Mouse (Mus musculus): Measurements from ENCODE around the gene Gpi1. TPM values are rescaled to one million over a fixed set of nuclear protein-coding genes. Genes with fewer than 3 reads are reported as not detected.
A peak's percentile ranks its signal among the peaks of the same experiment; 100 is the strongest.
"Not testable (repeated sequence)": the region's sequence is repeated elsewhere in the genome, so short reads cannot be mapped to it uniquely, and the experiment has no call there.

Gpi1 gene
- polyA plus RNA-seq, 1 experiment, result 306 TPM

- H3K27ac ChIP-seq (ENCODE audit: control insufficient read depth, insufficient read depth, low read depth, low read length, poor library complexity), result peak overlapping the region; percentile 72; the same call in 1 of the 2 replicates
- WGBS, result 29% methylated on average over 8 of the region's 8 CpGs
- H3K4me1 ChIP-seq (ENCODE audit: control insufficient read depth, insufficient read depth, low read length), result peaks cover 10% of the 10 kb centered on the region
- peak overlapping the region; percentile 4 for H3K4me3 ChIP-seq (replicated peaks; ENCODE audit: control insufficient read depth, low read depth, low read length)
- TF ChIP-seq POLR2A (IDR thresholded peaks at IDR 0.05; ENCODE audit: borderline replicate concordance, control insufficient read depth, low read depth, low read length) (no peak), CTCF (IDR thresholded peaks at IDR 0.05; ENCODE audit: control insufficient read depth, insufficient read depth, low read length) (no peak)
These were observed 15.5 kb downstream of the Gpi1 start for GRCm38 (mm10) chr7:34214644-34215043.

GRCm38 (mm10) chr7:34213281-34213680, 16.9 kb downstream of the Gpi1 start:
- no peak for TF ChIP-seq CTCF (IDR thresholded peaks at IDR 0.05; ENCODE audit: control insufficient read depth, insufficient read depth, low read length)
- no peak for TF ChIP-seq POLR2A (IDR thresholded peaks at IDR 0.05; ENCODE audit: borderline replicate concordance, control insufficient read depth, low read depth, low read length)
- peak overlapping the region; percentile 22; the same call in 1 of the 2 replicates for H3K27ac ChIP-seq (ENCODE audit: control insufficient read depth, insufficient read depth, low read depth, low read length, poor library complexity)
- WGBS, result 55% methylated on average over 7 of the region's 7 CpGs
- no peak overlapping the region for H3K4me3 ChIP-seq (replicated peaks; ENCODE audit: control insufficient read depth, low read depth, low read length)
- H3K4me1 ChIP-seq (ENCODE audit: control insufficient read depth, insufficient read depth, low read length), result peaks cover 10% of the 10 kb centered on the region

GRCm38 (mm10) chr7:34208027-34208745, 21.9 kb downstream of the Gpi1 start:
- Histone ChIP-seq H3K4me1 (ENCODE audit: control insufficient read depth, insufficient read depth, low read length) (peaks cover 2% of the 10 kb centered on the region; the same call in 1 of the 2 replicates), H3K4me3 (replicated peaks; ENCODE audit: control insufficient read depth, low read depth, low read length) (no peak overlapping the region), H3K27ac (ENCODE audit: control insufficient read depth, insufficient read depth, low read depth, low read length, poor library complexity) (no peak overlapping the region)
- WGBS, result 77% methylated on average over 9 of the region's 9 CpGs
- TF ChIP-seq POLR2A (IDR thresholded peaks at IDR 0.05; ENCODE audit: borderline replicate concordance, control insufficient read depth, low read depth, low read length) (no peak), CTCF (IDR thresholded peaks at IDR 0.05; ENCODE audit: control insufficient read depth, insufficient read depth, low read length) (peak; percentile 32; the same call in 1 of the 2 replicates)

- TF ChIP-seq CTCF (IDR thresholded peaks at IDR 0.05; ENCODE audit: control insufficient read depth, insufficient read depth, low read length), result no peak
- TF ChIP-seq POLR2A (IDR thresholded peaks at IDR 0.05; ENCODE audit: borderline replicate concordance, control insufficient read depth, low read depth, low read length), result no peak
- 86% methylated on average over 6 of the region's 6 CpGs for WGBS
- no peak overlapping the region for H3K27ac ChIP-seq (ENCODE audit: control insufficient read depth, insufficient read depth, low read depth, low read length, poor library complexity)
- H3K4me1 ChIP-seq (ENCODE audit: control insufficient read depth, insufficient read depth, low read length), result peaks cover 2% of the 10 kb centered on the region; the same call in 1 of the 2 replicates
- no peak overlapping the region for H3K4me3 ChIP-seq (replicated peaks; ENCODE audit: control insufficient read depth, low read depth, low read length)
These were observed 23.8 kb downstream of the Gpi1 start for GRCm38 (mm10) chr7:34206331-34206730.

GRCm38 (mm10) chr7:34202147-34202546, 28.0 kb downstream of the Gpi1 start:
- not testable (repeated sequence) for H3K4me1 ChIP-seq (ENCODE audit: control insufficient read depth, insufficient read depth, low read length); H3K27ac ChIP-seq (ENCODE audit: control insufficient read depth, insufficient read depth, low read depth, low read length, poor library complexity); H3K4me3 ChIP-seq (replicated peaks; ENCODE audit: control insufficient read depth, low read depth, low read length)
- WGBS, result 89% methylated on average over 10 of the region's 10 CpGs

- Histone ChIP-seq H3K27ac (ENCODE audit: control insufficient read depth, insufficient read depth, low read depth, low read length, poor library complexity) (no peak overlapping the region), H3K4me1 (ENCODE audit: control insufficient read depth, insufficient read depth, low read length) (no peaks in the 10 kb centered on the region), H3K4me3 (replicated peaks; ENCODE audit: control insufficient read depth, low read depth, low read length) (no peak overlapping the region)
- TF ChIP-seq CTCF (IDR thresholded peaks at IDR 0.05; ENCODE audit: control insufficient read depth, insufficient read depth, low read length) (no peak), POLR2A (IDR thresholded peaks at IDR 0.05; ENCODE audit: borderline replicate concordance, control insufficient read depth, low read depth, low read length) (no peak)
- 79% methylated on average over 2 of the region's 2 CpGs for WGBS
These were observed 29.3 kb downstream of the Gpi1 start for GRCm38 (mm10) chr7:34200829-34201228.

- no peaks in the 10 kb centered on the region; the same call in 1 of the 2 replicates for H3K4me1 ChIP-seq (ENCODE audit: control insufficient read depth, insufficient read depth, low read length)
- TF ChIP-seq POLR2A (IDR thresholded peaks at IDR 0.05; ENCODE audit: borderline replicate concordance, control insufficient read depth, low read depth, low read length), result no peak
- 0 out of 2 replicates have a peak, but pooled peaks have one; percentile 12 for TF ChIP-seq CTCF (IDR thresholded peaks at IDR 0.05; ENCODE audit: control insufficient read depth, insufficient read depth, low read length)
- WGBS, result 50% methylated on average over 3 of the region's 3 CpGs
- no peak overlapping the region for H3K4me3 ChIP-seq (replicated peaks; ENCODE audit: control insufficient read depth, low read depth, low read length)
- no peak overlapping the region for H3K27ac ChIP-seq (ENCODE audit: control insufficient read depth, insufficient read depth, low read depth, low read length, poor library complexity)
These were observed 31.8 kb downstream of the Gpi1 start for GRCm38 (mm10) chr7:34198346-34198745.

GRCm38 (mm10) chr7:34196132-34197128, 33.7 kb downstream of the Gpi1 start, which contains the start of gene Pdcd2l:
Pdcd2l (minus strand) TSS chr7:34196661.
- Histone ChIP-seq H3K4me3 (replicated peaks; ENCODE audit: control insufficient read depth, low read depth, low read length) (peak within 1 kb of the TSS; percentile 99), H3K27ac (ENCODE audit: control insufficient read depth, insufficient read depth, low read depth, low read length, poor library complexity) (peak within 1 kb of the TSS; percentile 92), H3K4me1 (ENCODE audit: control insufficient read depth, insufficient read depth, low read length) (no peaks in the 10 kb centered on the region; the same call in 1 of the 2 replicates)
- WGBS, result 1% methylated on average over 70 of the region's 70 CpGs
- peak; percentile 73; the same call in 1 of the 2 replicates for TF ChIP-seq POLR2A (IDR thresholded peaks at IDR 0.05; ENCODE audit: borderline replicate concordance, control insufficient read depth, low read depth, low read length)
- TF ChIP-seq CTCF (IDR thresholded peaks at IDR 0.05; ENCODE audit: control insufficient read depth, insufficient read depth, low read length), result no peak

Data from bone marrow, adult 2 months (tissue).